Mouse (Mus musculus): ENCODE results near the gene Dnal4.

- no peak for TF ChIP-seq MAFK (IDR thresholded peaks at IDR 0.05; ENCODE audit: insufficient read depth, low read depth, low read length)
- TF ChIP-seq CHD2 (IDR thresholded peaks at IDR 0.05; ENCODE audit: low read depth, low read length): no peak
- no peak for TF ChIP-seq HCFC1 (IDR thresholded peaks at IDR 0.05; ENCODE audit: borderline replicate concordance, insufficient read depth, low read length)
Observed at GRCm38 (mm10) chr15:79793076-79793475, 15.4 kb upstream of the Dnal4 start.

Measured in ES-E14 (cell line).